Mouse (Mus musculus): ENCODE measurements around the gene Exoc6b. TPM values are rescaled to one million over a fixed set of nuclear protein-coding genes. Genes with fewer than 3 reads are reported as not detected.

Exoc6b gene
- polyA plus RNA-seq, 1 experiment from 2014 or later, result 16.2 TPM

DNA sequence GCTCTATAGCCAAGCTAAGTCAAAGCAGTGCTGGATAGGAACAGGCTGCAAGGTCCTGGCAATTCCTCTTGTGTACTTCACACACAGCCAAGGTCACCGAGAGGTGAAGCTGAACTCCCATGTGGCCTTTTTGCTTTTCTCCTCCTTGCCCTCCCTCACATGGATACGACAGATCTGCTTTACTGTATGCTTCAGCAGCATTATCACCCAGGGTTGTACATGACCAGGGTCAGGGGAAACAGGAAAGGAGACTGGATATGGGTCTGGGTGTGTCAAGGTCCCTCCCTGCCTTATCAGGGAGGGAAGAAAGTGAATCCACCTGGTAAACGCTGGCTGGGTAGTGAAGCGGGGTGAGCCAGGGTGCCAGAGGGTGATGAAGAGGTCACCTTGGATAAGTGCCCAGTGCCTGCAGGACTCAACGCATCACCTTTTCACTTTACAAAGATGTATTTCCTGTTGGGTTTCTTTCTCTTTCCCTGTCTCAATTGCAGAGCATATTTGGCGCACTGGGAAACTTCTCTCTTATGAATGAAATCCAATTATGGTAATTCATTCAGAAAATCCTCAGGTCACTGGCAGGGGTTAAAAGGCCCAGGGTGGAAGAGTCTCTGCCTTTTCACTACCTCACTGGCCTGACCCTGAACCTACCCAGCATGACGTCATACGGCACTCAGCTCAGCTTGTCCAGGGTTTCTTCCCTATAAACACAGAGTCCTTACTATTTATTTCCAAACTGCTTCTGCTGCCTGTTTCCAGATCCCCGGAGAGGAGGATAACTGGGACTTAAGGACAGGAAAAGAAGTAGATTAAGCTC is 371.6 kb downstream of the Exoc6b start:
- no peaks in the 10 kb centered on the region for H3K9me3 ChIP-seq (replicated peaks; ENCODE audit: control insufficient read depth, low read length)
- peak overlapping the region; percentile 60 for H3K27ac ChIP-seq (ENCODE audit: low read length)
- no peaks in the 10 kb centered on the region for H3K36me3 ChIP-seq (ENCODE audit: control insufficient read depth, insufficient read depth)
- H3K4me1 ChIP-seq (ENCODE audit: control insufficient read depth, insufficient read depth, low read length), result peaks cover 17% of the 10 kb centered on the region
- ATAC-seq (replicated peaks; ENCODE audit: extremely low read depth, insufficient read depth, low FRiP score), result peak; percentile 76
- H3K27me3 ChIP-seq (ENCODE audit: control insufficient read depth, insufficient read depth, low read length), result no peaks in the 10 kb centered on the region
- peak overlapping the region; percentile 5; the same call in 1 of the 2 replicates for H3K4me2 ChIP-seq (ENCODE audit: low read depth, low read length)
- 28% methylated on average over 9 of the region's 9 CpGs for WGBS
- no peak overlapping the region for H3K9ac ChIP-seq (ENCODE audit: low read length)
- H3K4me3 ChIP-seq (ENCODE audit: low read length), result no peak overlapping the region

DNA sequence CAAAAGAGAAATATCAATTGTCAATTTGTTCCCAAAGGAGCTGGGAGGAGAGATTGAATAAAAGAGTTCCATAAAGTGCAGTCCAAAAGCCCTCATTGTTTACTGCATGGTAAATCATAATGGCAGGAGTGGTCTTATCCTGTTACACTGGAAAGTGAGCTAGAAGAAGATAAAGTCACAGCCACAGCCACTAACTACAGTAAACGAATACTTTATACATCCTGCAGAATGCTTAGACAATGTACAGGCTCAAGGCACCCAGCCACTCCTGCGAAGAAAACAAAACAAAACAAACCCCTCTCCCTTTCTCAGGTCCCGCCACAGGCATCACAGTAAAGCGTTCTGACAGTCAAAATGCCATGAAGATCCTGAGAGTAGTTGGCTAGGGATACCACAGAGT is 375.5 kb downstream of the Exoc6b start:
- WGBS, result 53% methylated on average over 4 of the region's 4 CpGs
- Histone ChIP-seq H3K4me2 (ENCODE audit: low read depth, low read length) (no peak overlapping the region), H3K27me3 (ENCODE audit: control insufficient read depth, insufficient read depth, low read length) (no peaks in the 10 kb centered on the region), H3K9me3 (replicated peaks; ENCODE audit: control insufficient read depth, low read length) (no peaks in the 10 kb centered on the region), H3K27ac (ENCODE audit: low read length) (no peak overlapping the region), H3K9ac (ENCODE audit: low read length) (no peak overlapping the region), H3K36me3 (ENCODE audit: control insufficient read depth, insufficient read depth) (no peaks in the 10 kb centered on the region), H3K4me1 (ENCODE audit: control insufficient read depth, insufficient read depth, low read length) (peaks cover 17% of the 10 kb centered on the region), H3K4me3 (ENCODE audit: low read length) (no peak overlapping the region)
- no peak for ATAC-seq (replicated peaks; ENCODE audit: extremely low read depth, insufficient read depth, low FRiP score)

DNA sequence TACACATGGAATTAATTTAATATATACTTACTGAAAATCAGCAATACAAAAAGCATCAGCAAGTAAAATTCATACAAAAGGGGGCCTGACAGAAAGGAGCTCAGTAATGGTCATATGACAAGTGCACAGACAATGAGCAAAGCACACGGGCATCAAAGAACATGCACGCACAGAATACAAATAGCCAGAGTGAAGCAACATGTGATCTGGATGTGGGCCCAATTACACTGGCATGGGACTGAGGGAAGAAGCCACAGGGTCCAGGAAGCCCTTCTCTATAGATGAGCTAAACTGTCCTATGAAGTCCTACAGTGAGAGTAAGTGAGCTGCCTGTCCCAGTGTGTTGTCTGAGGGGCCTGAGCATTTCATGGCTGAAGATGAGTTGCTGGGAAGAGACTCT is 376.1 kb downstream of the Exoc6b start:
- Histone ChIP-seq H3K4me2 (ENCODE audit: low read depth, low read length) (no peak overlapping the region), H3K36me3 (ENCODE audit: control insufficient read depth, insufficient read depth) (no peaks in the 10 kb centered on the region), H3K27ac (ENCODE audit: low read length) (no peak overlapping the region), H3K27me3 (ENCODE audit: control insufficient read depth, insufficient read depth, low read length) (no peaks in the 10 kb centered on the region), H3K9ac (ENCODE audit: low read length) (no peak overlapping the region), H3K4me1 (ENCODE audit: control insufficient read depth, insufficient read depth, low read length) (peaks cover 17% of the 10 kb centered on the region), H3K9me3 (replicated peaks; ENCODE audit: control insufficient read depth, low read length) (no peaks in the 10 kb centered on the region), H3K4me3 (ENCODE audit: low read length) (no peak overlapping the region)
- ATAC-seq (replicated peaks; ENCODE audit: extremely low read depth, insufficient read depth, low FRiP score), result no peak
- 72% methylated on average over 2 of the region's 2 CpGs for WGBS

GRCm38 (mm10) chr6:84691907-84692306 is 377.4 kb downstream of the Exoc6b start:
- H3K27me3 ChIP-seq (ENCODE audit: control insufficient read depth, insufficient read depth, low read length), result no peaks in the 10 kb centered on the region
- peaks cover 5% of the 10 kb centered on the region for H3K4me1 ChIP-seq (ENCODE audit: control insufficient read depth, insufficient read depth, low read length)
- H3K4me2 ChIP-seq (ENCODE audit: low read depth, low read length), result no peak overlapping the region
- H3K4me3 ChIP-seq (ENCODE audit: low read length), result no peak overlapping the region
- WGBS, result 85% methylated on average over 3 of the region's 3 CpGs
- no peaks in the 10 kb centered on the region for H3K9me3 ChIP-seq (replicated peaks; ENCODE audit: control insufficient read depth, low read length)
- H3K36me3 ChIP-seq (ENCODE audit: control insufficient read depth, insufficient read depth), result no peaks in the 10 kb centered on the region
- ATAC-seq (replicated peaks; ENCODE audit: extremely low read depth, insufficient read depth, low FRiP score), result no peak
- H3K27ac ChIP-seq (ENCODE audit: low read length), result no peak overlapping the region
- H3K9ac ChIP-seq (ENCODE audit: low read length), result no peak overlapping the region

DNA sequence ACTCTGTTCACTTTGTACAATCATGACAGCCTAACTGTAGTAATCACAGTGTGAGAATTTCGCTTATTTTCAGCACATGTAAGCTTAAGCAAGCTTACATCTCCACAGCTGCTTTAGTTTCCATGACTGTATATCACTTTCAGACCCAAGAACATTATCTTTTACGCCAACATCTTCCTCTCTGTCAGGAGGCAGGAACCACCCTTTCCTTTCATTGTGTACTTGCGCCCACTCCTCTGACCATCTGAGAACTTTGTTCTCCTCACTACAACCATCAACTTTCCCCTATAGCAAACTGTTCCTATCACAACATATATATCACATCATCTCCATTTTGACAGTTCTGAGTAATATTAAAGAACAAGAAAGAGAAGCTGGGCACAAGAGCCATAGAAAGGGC is 391.5 kb downstream of the Exoc6b start:
- Histone ChIP-seq H3K4me3 (ENCODE audit: low read length) (no peak overlapping the region), H3K4me1 (ENCODE audit: control insufficient read depth, insufficient read depth, low read length) (no peaks in the 10 kb centered on the region), H3K9me3 (replicated peaks; ENCODE audit: control insufficient read depth, low read length) (peaks cover 2% of the 10 kb centered on the region; the same call in 1 of the 2 replicates), H3K27me3 (ENCODE audit: control insufficient read depth, insufficient read depth, low read length) (no peaks in the 10 kb centered on the region), H3K4me2 (ENCODE audit: low read depth, low read length) (no peak overlapping the region), H3K36me3 (ENCODE audit: control insufficient read depth, insufficient read depth) (no peaks in the 10 kb centered on the region), H3K27ac (ENCODE audit: low read length) (no peak overlapping the region), H3K9ac (ENCODE audit: low read length) (no peak overlapping the region)
- ATAC-seq (replicated peaks; ENCODE audit: extremely low read depth, insufficient read depth, low FRiP score), result no peak
- 70% methylated on average over 3 of the region's 3 CpGs for WGBS

DNA sequence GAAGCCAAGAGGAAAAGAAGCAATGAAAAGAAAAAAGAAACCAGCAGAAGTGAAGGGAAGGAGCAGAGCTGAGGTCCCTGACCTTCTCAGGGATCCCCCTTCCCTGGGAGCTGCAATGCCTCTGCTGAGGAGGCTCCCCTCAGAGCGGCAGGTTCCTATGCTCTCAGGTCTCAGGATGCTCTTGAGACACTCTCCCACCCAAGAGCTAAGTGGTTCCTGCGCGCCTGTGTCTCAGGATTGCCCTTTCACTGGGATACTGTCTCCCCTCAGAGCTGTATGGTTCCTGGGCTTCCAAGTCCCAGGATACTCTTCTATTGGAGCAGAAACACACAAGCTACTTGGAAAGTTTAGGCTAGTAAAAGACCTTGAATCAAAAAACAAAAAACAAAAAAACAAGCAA is 394.4 kb downstream of the Exoc6b start:
- Histone ChIP-seq H3K9me3 (replicated peaks; ENCODE audit: control insufficient read depth, low read length) (peaks cover 10% of the 10 kb centered on the region), H3K27me3 (ENCODE audit: control insufficient read depth, insufficient read depth, low read length) (no peaks in the 10 kb centered on the region), H3K9ac (ENCODE audit: low read length) (no peak overlapping the region), H3K4me3 (ENCODE audit: low read length) (no peak overlapping the region), H3K27ac (ENCODE audit: low read length) (no peak overlapping the region), H3K4me1 (ENCODE audit: control insufficient read depth, insufficient read depth, low read length) (no peaks in the 10 kb centered on the region), H3K4me2 (ENCODE audit: low read depth, low read length) (no peak overlapping the region), H3K36me3 (ENCODE audit: control insufficient read depth, insufficient read depth) (no peaks in the 10 kb centered on the region)
- no peak for ATAC-seq (replicated peaks; ENCODE audit: extremely low read depth, insufficient read depth, low FRiP score)
- 87% methylated on average over 3 of the region's 3 CpGs for WGBS

DNA sequence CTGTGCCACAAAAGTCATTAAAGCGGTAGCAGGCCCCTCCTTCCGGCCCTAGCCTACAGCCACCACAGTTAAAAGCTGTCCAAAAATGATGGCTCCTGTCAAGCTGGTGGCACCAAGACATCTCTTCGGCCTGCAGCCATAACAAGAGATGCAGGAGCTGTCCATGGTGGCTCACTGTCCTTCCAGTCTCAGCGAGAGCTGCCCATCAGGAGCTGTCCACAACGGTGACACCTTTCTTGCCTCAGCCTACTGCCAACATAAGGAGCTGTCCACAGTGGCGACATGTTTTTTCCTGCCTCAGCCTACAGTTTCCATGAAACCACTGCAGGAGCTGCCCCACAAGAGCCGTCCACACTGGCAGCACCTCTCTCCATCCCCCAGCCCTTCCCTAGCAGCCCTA is 395.2 kb downstream of the Exoc6b start:
- peaks cover 10% of the 10 kb centered on the region for H3K9me3 ChIP-seq (replicated peaks; ENCODE audit: control insufficient read depth, low read length)
- 77% methylated on average over 7 of the region's 7 CpGs for WGBS
- H3K27me3 ChIP-seq (ENCODE audit: control insufficient read depth, insufficient read depth, low read length), result no peaks in the 10 kb centered on the region
- no peak overlapping the region for H3K27ac ChIP-seq (ENCODE audit: low read length)
- H3K4me2 ChIP-seq (ENCODE audit: low read depth, low read length), result no peak overlapping the region
- no peak overlapping the region for H3K9ac ChIP-seq (ENCODE audit: low read length)
- no peaks in the 10 kb centered on the region for H3K36me3 ChIP-seq (ENCODE audit: control insufficient read depth, insufficient read depth)
- no peaks in the 10 kb centered on the region for H3K4me1 ChIP-seq (ENCODE audit: control insufficient read depth, insufficient read depth, low read length)
- ATAC-seq (replicated peaks; ENCODE audit: extremely low read depth, insufficient read depth, low FRiP score), result no peak
- H3K4me3 ChIP-seq (ENCODE audit: low read length), result no peak overlapping the region

DNA sequence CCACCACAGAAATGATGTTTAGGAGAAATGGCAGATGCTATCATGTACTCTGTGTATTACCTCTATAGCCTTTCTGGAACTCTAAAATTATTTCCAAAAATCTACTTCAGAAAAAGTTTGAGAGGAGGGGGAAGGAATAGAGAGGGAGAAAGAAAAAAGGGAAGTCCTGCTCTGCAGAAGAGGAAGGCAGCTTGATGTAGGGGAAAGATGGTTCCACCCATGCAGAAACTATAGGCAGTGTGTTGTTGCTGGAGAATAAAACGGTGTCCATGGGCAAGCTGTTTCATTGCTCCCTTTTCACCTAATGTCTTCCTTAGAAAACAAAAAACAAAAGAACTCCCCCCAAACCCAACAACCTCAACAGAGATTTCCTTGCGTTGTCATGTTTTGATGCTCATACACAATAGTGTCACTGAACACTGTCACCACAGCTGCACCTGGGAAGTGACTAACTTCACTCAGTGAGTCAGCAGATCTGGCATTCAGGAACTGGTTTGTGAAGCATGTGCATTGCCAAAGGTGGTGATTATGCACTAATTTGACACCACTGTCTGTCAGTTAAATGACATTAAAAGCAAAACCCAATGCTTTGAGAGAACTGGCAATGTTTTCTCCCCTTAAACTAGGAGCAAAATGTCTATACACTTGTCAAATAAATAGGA is 407.7 kb downstream of the Exoc6b start:
- Histone ChIP-seq H3K4me2 (ENCODE audit: low read depth, low read length) (no peak overlapping the region), H3K4me1 (ENCODE audit: control insufficient read depth, insufficient read depth, low read length) (no peaks in the 10 kb centered on the region), H3K9me3 (replicated peaks; ENCODE audit: control insufficient read depth, low read length) (no peaks in the 10 kb centered on the region), H3K27ac (ENCODE audit: low read length) (no peak overlapping the region), H3K9ac (ENCODE audit: low read length) (no peak overlapping the region), H3K36me3 (ENCODE audit: control insufficient read depth, insufficient read depth) (no peaks in the 10 kb centered on the region), H3K4me3 (ENCODE audit: low read length) (no peak overlapping the region), H3K27me3 (ENCODE audit: control insufficient read depth, insufficient read depth, low read length) (no peaks in the 10 kb centered on the region)
- 74% methylated on average over 2 of the region's 2 CpGs for WGBS
- no peak for ATAC-seq (replicated peaks; ENCODE audit: extremely low read depth, insufficient read depth, low FRiP score)

- H3K9me3 ChIP-seq (replicated peaks; ENCODE audit: control insufficient read depth, low read length), result no peaks in the 10 kb centered on the region
- no peak for ATAC-seq (replicated peaks; ENCODE audit: extremely low read depth, insufficient read depth, low FRiP score)
- 76% methylated on average over 1 of the region's 1 CpGs for WGBS
- H3K4me2 ChIP-seq (ENCODE audit: low read depth, low read length), result no peak overlapping the region
- H3K27ac ChIP-seq (ENCODE audit: low read length), result no peak overlapping the region
- H3K27me3 ChIP-seq (ENCODE audit: control insufficient read depth, insufficient read depth, low read length), result no peaks in the 10 kb centered on the region
- no peaks in the 10 kb centered on the region for H3K4me1 ChIP-seq (ENCODE audit: control insufficient read depth, insufficient read depth, low read length)
- no peak overlapping the region for H3K4me3 ChIP-seq (ENCODE audit: low read length)
- H3K9ac ChIP-seq (ENCODE audit: low read length), result no peak overlapping the region
- H3K36me3 ChIP-seq (ENCODE audit: control insufficient read depth, insufficient read depth), result no peaks in the 10 kb centered on the region
These were observed 408.3 kb downstream of the Exoc6b start for GRCm38 (mm10) chr6:84660982-84661381.

Measured in heart, embryonic 16.5 days (tissue).